Mouse (Mus musculus): Measurements from ENCODE around the gene Il1f6. TPM values are rescaled to one million over a fixed set of nuclear protein-coding genes. Genes with fewer than 3 reads are reported as not detected.

Gene Il1f6
- polyA plus RNA-seq (2014; fragmentation: Illumina TruSeq; extraction: RNeasy Lipid Tissue Mini Kit (QIAGEN cat#74804); ENCODE audit: low read depth, low replicate concordance) = not detected

GRCm38 (mm10) chr2:24215118-24215517 lies at the start of gene Il1f6:
Gene Il1f6, plus strand, starts transcription at chr2:24215418.

GRCm38 (mm10) chr2:24186176-24186575 lies 29.0 kb upstream of the Il1f6 start, which contains the start of gene Il1f9:
Gene Il1f9, plus strand, starts transcription at chr2:24186476.

Other genes with a start within 250 kb of the Il1f6 start
- 49.5 TPM for gene Hnmt, start 166.0 kb upstream of the Il1f6 start, polyA plus RNA-seq (2014; fragmentation: Illumina TruSeq; extraction: RNeasy Lipid Tissue Mini Kit (QIAGEN cat#74804); ENCODE audit: low read depth, low replicate concordance)
- not detected for gene Tbpl2, start 118.8 kb upstream of the Il1f6 start, polyA plus RNA-seq (2014; fragmentation: Illumina TruSeq; extraction: RNeasy Lipid Tissue Mini Kit (QIAGEN cat#74804); ENCODE audit: low read depth, low replicate concordance)
- not detected for gene Il1f8, start 62.3 kb upstream of the Il1f6 start, polyA plus RNA-seq (2014; fragmentation: Illumina TruSeq; extraction: RNeasy Lipid Tissue Mini Kit (QIAGEN cat#74804); ENCODE audit: low read depth, low replicate concordance)
- gene Il1f9, start 28.9 kb upstream of the Il1f6 start, polyA plus RNA-seq (2014; fragmentation: Illumina TruSeq; extraction: RNeasy Lipid Tissue Mini Kit (QIAGEN cat#74804); ENCODE audit: low read depth, low replicate concordance) = not detected
- not detected for gene Il1f5, start 61.5 kb downstream of the Il1f6 start, polyA plus RNA-seq (2014; fragmentation: Illumina TruSeq; extraction: RNeasy Lipid Tissue Mini Kit (QIAGEN cat#74804); ENCODE audit: low read depth, low replicate concordance)
- not detected for gene Il1f10, start 75.8 kb downstream of the Il1f6 start, polyA plus RNA-seq (2014; fragmentation: Illumina TruSeq; extraction: RNeasy Lipid Tissue Mini Kit (QIAGEN cat#74804); ENCODE audit: low read depth, low replicate concordance)
- gene Il1rn, start 121.4 kb downstream of the Il1f6 start, polyA plus RNA-seq (2014; fragmentation: Illumina TruSeq; extraction: RNeasy Lipid Tissue Mini Kit (QIAGEN cat#74804); ENCODE audit: low read depth, low replicate concordance) = 0.99 TPM
- 1.9 TPM for gene Psd4, start 152.2 kb downstream of the Il1f6 start, polyA plus RNA-seq (2014; fragmentation: Illumina TruSeq; extraction: RNeasy Lipid Tissue Mini Kit (QIAGEN cat#74804); ENCODE audit: low read depth, low replicate concordance)